Mouse (Mus musculus) midbrain, embryonic 15.5 days (tissue): ENCODE results near the gene Fam57a. TPM values are rescaled to one million over a fixed set of nuclear protein-coding genes. Genes with fewer than 3 reads are reported as not detected.

Source experiments
- ATAC-seq: fragments of 200-750 bp; cut with Nextera tagmentation; replicated peaks from 2 replicates; pipeline ENCODE4 v1.8.0; 2017; ENCODE audit warnings: moderate TSS enrichment
- H3K27ac ChIP-seq: fragments of 300-500 bp; sonication (generic); 2 replicates; pipeline ENCODE4 v1.5.1; 2015; ENCODE audit warnings: mild to moderate bottlenecking, inconsistent platforms
- H3K27me3 ChIP-seq: fragments of 300-500 bp; sonication (generic); replicated peaks from 2 replicates; pipeline ENCODE4 v1.6.1; 2015; ENCODE audit warnings: inconsistent platforms
- H3K36me3 ChIP-seq: fragments of 300-500 bp; sonication (generic); replicated peaks from 2 replicates; pipeline ENCODE4 v1.6.1; 2015; ENCODE audit warnings: inconsistent platforms
- H3K4me1 ChIP-seq: fragments of 300-500 bp; sonication (generic); 2 replicates; pipeline ENCODE4 v1.6.1; 2015; ENCODE audit warnings: inconsistent platforms
- H3K4me2 ChIP-seq: fragments of 300-500 bp; sonication (generic); 2 replicates; pipeline ENCODE4 v1.6.1; 2015; ENCODE audit warnings: inconsistent platforms, mild to moderate bottlenecking, moderate library complexity
- H3K4me3 ChIP-seq: fragments of 300-500 bp; sonication (generic); 2 replicates; pipeline ENCODE4 v1.5.1; 2015; ENCODE audit warnings: mild to moderate bottlenecking, inconsistent platforms
- H3K9ac ChIP-seq: fragments of 300-500 bp; sonication (generic); 2 replicates; pipeline ENCODE4 v1.6.1; 2015; ENCODE audit warnings: mild to moderate bottlenecking, inconsistent platforms
- H3K9me3 ChIP-seq: fragments of 300-500 bp; sonication (generic); 2 replicates; pipeline ENCODE4 v1.6.1; 2016; ENCODE audit warnings: inconsistent platforms
- WGBS: fragments of 180-500 bp; shearing (Covaris S2); methylation state at CpG from one replicate; pipeline ENCODE4 v1.1.7; 2015; ENCODE audit warnings: mixed read lengths; 5-methylcytosine and 5-hydroxymethylcytosine counted together
- polyA plus RNA-seq: library from polyadenylated mRNA; unstranded; fragments of >200 nt; fragmentation: Nextera tagmentation; extraction: Ambion mirVana; gene quantifications from 2 replicates; pipeline ENCODE4 v1.2.1, GENCODE M21; 2015

Fam57a gene
- polyA plus RNA-seq, result 23.9 and 27.1 TPM in 2 replicates

DNA sequence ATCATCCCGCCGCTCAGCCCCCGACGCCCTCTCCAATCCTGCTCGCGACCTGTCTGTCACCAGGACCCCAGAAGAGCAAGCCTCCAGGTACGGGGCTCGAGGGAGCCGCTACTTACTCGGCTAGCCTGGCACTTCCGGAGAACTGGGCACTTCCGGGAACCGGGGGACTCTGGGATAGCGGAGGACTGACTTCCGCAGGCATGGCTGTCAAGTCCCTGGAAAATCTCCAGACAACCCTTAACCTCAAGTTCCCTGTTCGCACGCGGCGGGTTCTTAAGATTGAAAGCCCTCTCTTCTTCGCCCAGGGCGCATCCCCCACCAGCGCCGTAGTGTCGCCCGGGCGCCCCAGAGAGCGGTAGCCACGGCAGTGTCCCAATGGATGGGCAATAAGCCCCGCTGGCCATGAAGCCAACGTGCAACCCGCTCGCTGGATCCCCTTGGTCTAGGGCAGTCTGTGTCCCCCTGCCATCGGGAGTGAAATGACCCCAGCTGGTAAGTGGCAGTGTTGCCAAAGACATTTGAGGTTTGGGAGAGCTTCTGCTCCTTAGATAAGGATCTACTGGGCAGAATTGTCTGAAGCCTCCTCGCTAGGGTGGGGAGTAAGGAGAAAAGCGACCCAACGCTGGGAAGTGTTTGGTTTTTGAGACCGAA, at the start of gene Fam57a, which contains the start of gene Vps53:
Gene Fam57a, plus strand, starts transcription at position 177 of the 651 bp plus-strand sequence.
Gene Vps53, minus strand, starts transcription at position 153 of the 651 bp plus-strand sequence.
- H3K4me3 ChIP-seq, result peak within 1 kb of the TSS; percentile 84
- no peaks in the 10 kb centered on the region for H3K9me3 ChIP-seq
- H3K4me1 ChIP-seq, result peaks cover 13% of the 10 kb centered on the region
- ATAC-seq, result peak; percentile 95
- no peaks in the 10 kb centered on the region for H3K36me3 ChIP-seq
- peak within 1 kb of the TSS; percentile 84 for H3K27ac ChIP-seq
- under 1% methylated on average over 37 of the region's 37 CpGs for WGBS
- H3K4me2 ChIP-seq, result peak within 1 kb of the TSS; percentile 84
- H3K27me3 ChIP-seq, result no peaks in the 10 kb centered on the region
- H3K9ac ChIP-seq, result peak within 1 kb of the TSS; percentile 58

DNA sequence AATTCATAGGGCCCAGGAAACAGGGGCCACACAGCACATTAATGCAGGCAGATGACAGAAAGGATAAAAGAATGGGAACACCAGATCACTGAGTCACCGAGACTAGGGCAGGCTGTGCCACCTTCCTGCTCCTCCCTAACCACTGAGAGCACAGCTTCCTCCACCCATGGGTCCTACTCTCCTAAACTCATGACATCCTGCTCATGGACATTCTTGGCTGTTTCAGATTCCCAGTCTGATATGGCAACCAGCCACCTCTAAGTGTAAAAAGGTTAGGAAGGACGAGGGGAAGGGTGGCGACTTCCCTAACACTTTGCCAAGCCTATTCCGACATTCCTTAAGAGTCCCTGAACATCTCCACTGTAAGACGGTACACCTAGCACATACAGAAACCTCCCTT, 48.6 kb upstream of the Fam57a start:
- 91% methylated on average over 5 of the region's 5 CpGs for WGBS
- no peak for ATAC-seq
- no peak overlapping the region for H3K4me3 ChIP-seq
- peaks cover 27% of the 10 kb centered on the region for H3K36me3 ChIP-seq
- H3K9ac ChIP-seq, result no peak overlapping the region
- H3K4me2 ChIP-seq, result no peak overlapping the region
- no peaks in the 10 kb centered on the region for H3K4me1 ChIP-seq
- no peak overlapping the region for H3K27ac ChIP-seq
- no peaks in the 10 kb centered on the region for H3K9me3 ChIP-seq
- no peaks in the 10 kb centered on the region for H3K27me3 ChIP-seq

DNA sequence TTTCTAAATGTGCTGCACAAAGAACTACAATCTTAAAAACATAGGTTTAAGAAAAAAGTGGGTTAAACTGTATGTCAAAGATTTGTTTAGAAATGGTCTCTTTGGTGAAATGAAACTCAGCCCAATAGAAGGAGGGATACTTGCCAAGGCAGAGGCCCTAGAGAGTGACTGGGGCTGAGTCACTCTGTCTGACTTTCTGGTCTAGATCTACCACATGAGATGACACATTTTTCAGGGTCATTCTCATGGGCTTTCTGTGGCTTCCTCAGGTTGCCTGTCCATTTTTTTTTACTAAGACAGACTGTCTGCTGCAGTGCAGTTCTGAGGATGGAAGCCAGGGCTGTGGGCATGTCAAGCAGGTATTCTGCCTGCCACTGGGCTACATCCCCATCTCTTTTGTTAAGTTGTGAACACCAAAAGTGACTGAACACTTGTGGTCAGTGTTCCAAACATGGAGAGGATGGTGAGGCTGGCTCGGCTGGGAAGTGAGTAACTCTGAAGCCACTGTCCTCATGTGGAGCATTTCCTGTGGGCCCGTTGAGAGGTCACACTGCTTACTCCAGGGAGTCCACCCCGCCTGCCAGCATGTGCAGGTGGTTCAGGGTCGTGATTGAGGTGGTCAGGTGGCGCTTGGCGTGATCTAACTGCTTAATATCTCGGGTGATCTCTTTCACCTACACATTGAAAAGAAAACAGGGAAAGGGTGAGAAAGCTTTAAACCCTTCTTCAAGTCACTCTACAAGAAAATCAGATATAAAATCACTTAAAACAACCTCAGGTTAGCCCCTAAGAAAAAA, 43.6 kb upstream of the Fam57a start:
- H3K27me3 ChIP-seq, result no peaks in the 10 kb centered on the region
- WGBS, result 85% methylated on average over 7 of the region's 7 CpGs
- ATAC-seq, result no peak
- no peak overlapping the region for H3K4me3 ChIP-seq
- H3K9ac ChIP-seq, result no peak overlapping the region
- no peak overlapping the region for H3K4me2 ChIP-seq
- H3K36me3 ChIP-seq, result peaks cover 33% of the 10 kb centered on the region
- no peaks in the 10 kb centered on the region for H3K4me1 ChIP-seq
- no peak overlapping the region for H3K27ac ChIP-seq
- H3K9me3 ChIP-seq, result no peaks in the 10 kb centered on the region

DNA sequence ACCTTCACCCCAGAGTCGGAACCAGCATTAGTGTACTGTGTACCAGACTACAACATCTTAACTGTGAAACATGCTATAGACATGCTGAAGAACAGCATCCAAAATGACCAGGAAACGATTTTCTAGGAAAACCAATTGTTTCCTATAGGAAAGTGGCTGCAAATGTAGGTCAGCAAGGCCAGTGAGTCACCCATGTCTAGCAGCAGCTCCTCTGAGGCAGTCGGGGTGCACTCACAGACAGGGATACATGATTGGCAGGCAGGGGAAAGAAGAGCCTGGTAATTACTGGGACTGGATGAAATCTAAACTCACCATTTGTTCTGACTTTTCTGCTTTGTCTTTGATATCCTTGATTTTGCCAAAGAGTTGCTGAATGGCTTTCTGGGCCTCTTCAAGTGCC, 41.5 kb upstream of the Fam57a start:
- Histone ChIP-seq H3K9me3 (no peaks in the 10 kb centered on the region), H3K9ac (no peak overlapping the region), H3K27me3 (no peaks in the 10 kb centered on the region), H3K4me3 (no peak overlapping the region), H3K36me3 (peaks cover 29% of the 10 kb centered on the region), H3K4me1 (no peaks in the 10 kb centered on the region), H3K27ac (no peak overlapping the region), H3K4me2 (no peak overlapping the region)
- ATAC-seq, result no peak
- 85% methylated on average over 3 of the region's 3 CpGs for WGBS

DNA sequence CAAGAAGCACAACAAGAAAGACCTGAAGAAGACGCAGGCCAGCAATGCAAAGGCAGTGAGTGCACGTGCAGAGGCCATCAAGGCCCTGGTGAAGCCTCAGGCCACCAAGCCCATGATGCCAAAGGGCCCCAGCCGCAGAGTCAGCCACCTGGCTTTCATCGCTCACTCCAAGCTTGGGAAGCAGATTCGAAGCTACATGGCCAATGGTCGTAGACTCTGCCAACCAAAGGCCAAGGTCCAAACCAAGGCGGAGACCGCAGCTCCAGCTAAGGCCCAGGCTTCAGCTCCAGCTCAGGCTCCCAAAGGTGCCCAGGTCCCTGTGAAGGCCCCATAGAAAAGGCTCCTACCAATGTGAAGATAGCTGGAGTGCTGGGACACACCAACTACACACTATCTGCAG, 35.1 kb upstream of the Fam57a start:
- H3K4me3 ChIP-seq, result no peak overlapping the region
- 97% methylated on average over 8 of the region's 8 CpGs for WGBS
- H3K27me3 ChIP-seq, result no peaks in the 10 kb centered on the region
- no peak for ATAC-seq
- no peak overlapping the region for H3K9ac ChIP-seq
- no peaks in the 10 kb centered on the region for H3K36me3 ChIP-seq
- H3K4me1 ChIP-seq, result peaks cover 20% of the 10 kb centered on the region
- H3K27ac ChIP-seq, result no peak overlapping the region
- no peaks in the 10 kb centered on the region for H3K9me3 ChIP-seq
- H3K4me2 ChIP-seq, result no peak overlapping the region

DNA sequence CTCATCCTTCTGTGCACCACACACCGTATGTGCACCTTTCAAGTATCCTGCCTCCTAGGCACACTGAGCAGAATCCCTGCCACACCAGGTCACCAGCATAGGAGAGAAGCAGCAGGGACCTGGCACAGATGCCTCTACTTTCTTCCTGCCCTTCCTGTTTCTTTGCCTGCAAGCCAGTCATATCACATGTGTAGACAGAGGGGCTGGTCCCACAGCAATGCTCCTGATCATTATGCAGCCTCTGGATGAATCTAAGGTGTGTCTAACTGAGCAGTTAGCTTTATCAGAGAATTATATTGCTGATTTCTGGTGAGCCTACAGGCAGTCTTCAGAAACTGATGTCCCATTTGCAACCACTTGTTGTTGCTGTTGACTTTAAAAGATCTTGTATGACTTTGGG, 34.3 kb upstream of the Fam57a start:
- no peak overlapping the region for H3K9ac ChIP-seq
- H3K4me2 ChIP-seq, result no peak overlapping the region
- H3K4me3 ChIP-seq, result no peak overlapping the region
- no peaks in the 10 kb centered on the region for H3K27me3 ChIP-seq
- peaks cover 21% of the 10 kb centered on the region for H3K4me1 ChIP-seq
- H3K36me3 ChIP-seq, result no peaks in the 10 kb centered on the region
- ATAC-seq, result no peak
- 100% methylated on average over 1 of the region's 1 CpGs for WGBS
- no peak overlapping the region for H3K27ac ChIP-seq
- no peaks in the 10 kb centered on the region for H3K9me3 ChIP-seq

DNA sequence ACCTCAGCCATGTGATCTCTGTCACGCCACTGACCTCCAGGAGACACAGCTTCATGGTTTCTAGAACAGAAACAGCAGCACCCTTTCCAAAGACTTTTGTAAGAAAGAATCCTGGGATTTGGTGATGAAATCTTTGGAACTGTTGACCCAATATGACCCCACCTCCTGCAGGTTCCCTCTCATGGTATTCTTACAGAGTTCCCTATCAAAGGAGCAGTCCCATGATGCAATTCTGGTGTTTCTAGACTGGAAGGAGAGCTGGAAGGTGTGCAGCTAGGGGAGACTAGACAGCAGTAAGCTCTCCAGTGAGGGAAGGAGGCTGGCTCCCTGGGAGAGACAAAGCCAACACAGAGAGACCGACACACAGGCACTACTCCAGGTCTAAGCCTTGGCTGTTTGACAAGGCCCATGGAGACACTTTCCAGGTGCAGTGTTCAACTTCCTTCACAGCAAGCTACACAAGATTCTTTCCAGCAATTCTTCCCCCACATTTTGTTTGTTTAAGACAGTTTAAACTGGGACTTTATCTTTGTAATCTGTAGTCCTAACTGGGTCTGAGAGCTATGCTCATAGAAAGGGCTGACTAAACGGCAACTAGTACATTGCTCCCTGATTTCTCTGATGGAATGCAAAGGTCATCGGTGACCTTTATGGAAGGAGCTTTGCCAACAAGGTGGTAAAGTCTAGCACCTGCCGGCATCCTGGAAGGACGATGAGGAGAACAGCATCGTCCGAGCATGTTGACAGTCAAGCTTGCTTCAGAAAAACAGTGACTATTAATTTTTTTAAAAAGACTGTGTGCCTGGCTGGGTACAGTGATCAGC, 33.1 kb upstream of the Fam57a start:
- WGBS, result 88% methylated on average over 8 of the region's 8 CpGs
- Histone ChIP-seq H3K27me3 (no peaks in the 10 kb centered on the region), H3K9ac (no peak overlapping the region)

DNA sequence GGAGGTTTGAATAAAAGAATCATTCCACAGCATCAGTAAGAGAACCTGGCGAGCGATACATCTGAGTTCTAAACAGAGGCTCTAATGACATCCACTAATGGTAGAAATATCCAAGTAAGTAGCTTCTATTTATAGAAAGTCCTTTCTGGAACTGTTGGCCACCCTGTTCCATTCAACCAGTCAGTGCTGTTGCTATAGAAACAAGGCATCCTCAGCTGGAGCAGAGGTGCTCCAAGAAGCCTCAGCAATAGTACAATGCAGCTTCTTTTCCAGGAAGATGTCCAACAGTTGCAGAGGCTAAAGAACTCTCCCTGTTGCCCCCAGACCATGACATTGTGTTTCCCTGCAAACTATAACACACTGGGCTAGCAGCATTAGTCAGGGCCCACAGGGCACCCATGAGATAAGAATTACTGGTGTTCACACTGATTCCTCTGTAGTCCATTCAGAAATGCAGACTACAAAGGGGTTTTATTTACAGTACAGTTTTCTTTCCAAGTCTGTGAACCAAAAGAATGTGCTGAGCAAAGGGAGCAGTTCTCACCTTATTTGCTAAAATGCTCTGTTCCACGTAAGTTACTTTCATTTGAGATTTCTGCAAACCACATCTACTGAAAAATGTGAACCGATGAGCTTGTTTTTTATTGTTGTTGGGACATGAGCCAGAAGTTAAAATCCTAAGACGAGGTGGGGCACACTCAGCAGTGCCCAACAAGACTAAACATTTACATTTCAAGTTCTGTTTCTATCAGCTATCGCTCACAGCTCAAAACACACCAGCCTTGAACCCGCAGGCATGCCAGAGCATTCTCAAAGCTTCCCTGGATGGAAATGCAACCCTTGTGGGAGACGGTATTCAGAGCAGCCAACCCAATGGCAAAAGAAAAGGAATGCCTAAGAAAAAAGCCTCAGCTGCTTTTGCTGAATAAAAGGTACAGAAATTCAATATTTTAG, 31.1 kb upstream of the Fam57a start:
- Histone ChIP-seq H3K36me3 (no peaks in the 10 kb centered on the region; the same call in 1 of the 2 replicates), H3K4me3 (no peak overlapping the region), H3K9me3 (no peaks in the 10 kb centered on the region), H3K9ac (no peak overlapping the region), H3K4me1 (peaks cover 21% of the 10 kb centered on the region), H3K4me2 (no peak overlapping the region), H3K27me3 (no peaks in the 10 kb centered on the region), H3K27ac (peak overlapping the region; percentile 49)
- no peak for ATAC-seq
- 70% methylated on average over 8 of the region's 8 CpGs for WGBS

More for the DNA sequence above, 33.1 kb upstream of the Fam57a start:
- Histone ChIP-seq H3K9me3 (no peaks in the 10 kb centered on the region), H3K4me2 (no peak overlapping the region), H3K36me3 (no peaks in the 10 kb centered on the region; the same call in 1 of the 2 replicates), H3K4me1 (peaks cover 21% of the 10 kb centered on the region), H3K4me3 (no peak overlapping the region), H3K27ac (no peak overlapping the region)
- no peak for ATAC-seq

DNA sequence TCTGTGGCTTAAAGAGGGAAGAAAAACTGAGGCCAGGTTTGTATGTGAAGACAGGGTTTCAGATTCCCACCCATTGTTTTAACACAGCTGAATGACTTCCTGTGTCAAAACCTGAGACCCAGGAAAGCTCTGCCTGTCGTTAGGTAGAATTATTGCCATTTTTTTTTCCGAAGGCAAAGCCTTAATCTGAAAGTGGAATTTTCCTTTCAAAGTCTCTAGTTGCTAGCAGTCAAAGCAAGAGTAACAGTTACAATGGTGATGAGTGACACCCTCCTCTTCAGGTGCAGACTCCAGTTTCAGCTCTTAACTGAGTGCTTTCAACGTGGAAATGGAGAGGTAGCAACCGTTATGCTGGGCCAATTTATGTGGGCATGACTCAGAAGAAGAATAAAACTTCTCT, 28.5 kb upstream of the Fam57a start:
- 75% methylated on average over 4 of the region's 4 CpGs for WGBS
- Histone ChIP-seq H3K4me3 (no peak overlapping the region), H3K27me3 (no peaks in the 10 kb centered on the region), H3K27ac (no peak overlapping the region), H3K36me3 (peaks cover 16% of the 10 kb centered on the region; the same call in 1 of the 2 replicates), H3K4me2 (no peak overlapping the region), H3K4me1 (peaks cover 21% of the 10 kb centered on the region), H3K9ac (no peak overlapping the region), H3K9me3 (no peaks in the 10 kb centered on the region)
- ATAC-seq, result no peak

DNA sequence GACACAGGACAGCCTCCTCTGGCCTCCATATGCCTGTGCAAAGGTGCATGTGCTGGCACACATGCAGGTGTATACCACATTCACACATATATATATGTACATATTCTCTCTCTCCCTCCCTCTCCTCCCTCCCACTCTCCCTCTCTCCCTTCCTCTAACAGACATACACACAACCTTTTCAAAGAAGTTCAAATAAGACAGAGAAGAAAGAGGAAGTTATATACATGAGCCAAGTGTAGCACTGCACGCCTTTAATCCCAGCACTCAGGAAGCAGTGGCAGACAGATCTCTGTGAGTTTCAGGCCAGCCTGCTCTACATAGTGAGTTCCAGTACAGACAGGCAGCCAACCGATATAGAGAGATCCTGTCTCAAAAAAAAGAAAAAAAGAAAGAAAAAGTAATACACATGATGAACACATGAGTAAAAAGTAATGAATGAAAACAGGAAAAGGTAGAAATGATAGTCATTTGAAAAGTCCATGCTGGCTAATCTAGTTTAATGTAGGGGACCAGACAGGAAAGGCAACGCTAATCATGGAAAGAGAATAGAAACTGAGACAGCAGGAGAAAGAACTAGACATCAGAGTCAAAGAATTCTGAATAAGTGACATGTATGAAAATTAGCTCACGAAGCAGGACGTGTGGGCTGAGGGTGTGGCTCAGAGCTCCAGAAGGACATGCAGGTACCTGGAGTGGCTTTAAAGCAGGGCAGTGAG, 26.1 kb upstream of the Fam57a start:
- peaks cover 19% of the 10 kb centered on the region; the same call in 1 of the 2 replicates for H3K36me3 ChIP-seq
- H3K4me3 ChIP-seq, result no peak overlapping the region
- no peaks in the 10 kb centered on the region for H3K27me3 ChIP-seq
- H3K9me3 ChIP-seq, result no peaks in the 10 kb centered on the region
- H3K4me2 ChIP-seq, result no peak overlapping the region
- no peak overlapping the region for H3K27ac ChIP-seq
- ATAC-seq, result no peak
- peaks cover 11% of the 10 kb centered on the region for H3K4me1 ChIP-seq
- H3K9ac ChIP-seq, result no peak overlapping the region
- WGBS, result 87% methylated on average over 5 of the region's 5 CpGs

DNA sequence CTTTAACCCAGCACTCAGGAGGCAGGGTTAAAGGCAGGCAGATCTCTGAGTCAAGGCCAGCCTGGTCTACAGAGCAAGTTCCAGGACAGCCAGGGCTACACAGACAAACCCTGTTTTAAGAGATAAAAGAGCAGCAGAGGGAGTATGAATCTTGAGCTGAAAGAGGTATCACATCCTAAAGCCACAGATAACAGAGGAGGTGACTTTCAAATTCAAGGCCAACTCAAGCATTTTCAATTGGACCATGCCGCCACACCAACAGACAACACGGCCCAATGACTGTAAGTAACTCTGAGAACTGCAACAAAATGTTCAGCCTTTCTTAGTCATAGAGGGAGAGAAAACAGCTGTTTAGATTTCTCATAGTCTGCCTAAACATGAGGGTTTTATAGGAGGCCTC, 25.3 kb upstream of the Fam57a start:
- no peak overlapping the region for H3K27ac ChIP-seq
- 0 out of 2 replicates have a peak, but pooled peaks cover 3% of the 10 kb centered on the region for H3K4me1 ChIP-seq
- no peak overlapping the region for H3K9ac ChIP-seq
- no peak for ATAC-seq
- no peaks in the 10 kb centered on the region for H3K27me3 ChIP-seq
- no peak overlapping the region for H3K4me3 ChIP-seq
- peaks cover 19% of the 10 kb centered on the region; the same call in 1 of the 2 replicates for H3K36me3 ChIP-seq
- WGBS, result 99% methylated on average over 2 of the region's 2 CpGs
- H3K9me3 ChIP-seq, result no peaks in the 10 kb centered on the region
- no peak overlapping the region for H3K4me2 ChIP-seq
